Mouse (Mus musculus) gastrocnemius, postnatal 10 days (tissue): ENCODE measurements at regions not wholly inside any gene's neighbourhood (a gene's known extent, or its start where the extent isn't known, plus 50 kb on each side); places are given as distances from the start of the nearest gene placed in this dataset.

Source experiments
- DNase-seq: peaks from one replicate; pipeline ENCODE4 v3.0.0; 2021; ENCODE audit warnings: mixed read lengths

GRCm38 (mm10) chr11:19599433-19599832 lies 324.7 kb upstream of the Spred2 start:
- no peak for DNase-seq

GRCm38 (mm10) chr11:19601216-19601938 lies 322.8 kb upstream of the Spred2 start:
- peak; percentile 80 for DNase-seq

GRCm38 (mm10) chr11:19602496-19602895 lies 321.7 kb upstream of the Spred2 start:
- no peak for DNase-seq

- no peak for DNase-seq
Measured at GRCm38 (mm10) chr11:19605602-19606001, 318.6 kb upstream of the Spred2 start.

GRCm38 (mm10) chr11:19606943-19607342 lies 317.2 kb upstream of the Spred2 start:
- no peak for DNase-seq

- no peak for DNase-seq
Measured at GRCm38 (mm10) chr11:19607941-19608340, 316.2 kb upstream of the Spred2 start.

GRCm38 (mm10) chr11:19608523-19608922 lies 315.7 kb upstream of the Spred2 start:
- DNase-seq, result no peak

- no peak for DNase-seq
Measured at GRCm38 (mm10) chr11:19610559-19610958, 313.6 kb upstream of the Spred2 start.

- DNase-seq, result no peak
Measured at GRCm38 (mm10) chr11:19611217-19611616, 313.0 kb upstream of the Spred2 start.

GRCm38 (mm10) chr11:19616520-19616919 lies 307.7 kb upstream of the Spred2 start:
- peak; percentile 41 for DNase-seq

GRCm38 (mm10) chr11:19619494-19619893 lies 304.7 kb upstream of the Spred2 start:
- DNase-seq, result no peak

- no peak for DNase-seq
Measured at GRCm38 (mm10) chr11:19631055-19631695, 293.0 kb upstream of the Spred2 start.

GRCm38 (mm10) chr11:19632477-19632876 lies 291.7 kb upstream of the Spred2 start:
- no peak for DNase-seq

- no peak for DNase-seq
Measured at GRCm38 (mm10) chr11:19633621-19634020, 290.6 kb upstream of the Spred2 start.

GRCm38 (mm10) chr11:19641153-19641552 lies 283.0 kb upstream of the Spred2 start:
- peak; percentile 8 for DNase-seq

- DNase-seq, result no peak
Measured at GRCm38 (mm10) chr11:19644116-19644795, 279.9 kb upstream of the Spred2 start.

- DNase-seq, result no peak
Measured at GRCm38 (mm10) chr11:19645106-19645505, 279.1 kb upstream of the Spred2 start.

GRCm38 (mm10) chr11:19651522-19651921 lies 272.7 kb upstream of the Spred2 start:
- no peak for DNase-seq

GRCm38 (mm10) chr11:19651929-19652328 lies 272.2 kb upstream of the Spred2 start:
- no peak for DNase-seq

GRCm38 (mm10) chr11:19659511-19659910 lies 264.7 kb upstream of the Spred2 start:
- DNase-seq, result no peak

GRCm38 (mm10) chr11:19666732-19667131 lies 257.4 kb upstream of the Spred2 start:
- no peak for DNase-seq

- DNase-seq, result peak; percentile 27
Measured at GRCm38 (mm10) chr11:19670853-19671530, 253.2 kb upstream of the Spred2 start.

GRCm38 (mm10) chr11:19673012-19673411 lies 251.2 kb upstream of the Spred2 start:
- DNase-seq, result no peak
